Mouse (Mus musculus) granulocyte monocyte progenitor cell, adult 5-6 weeks (primary cell): Measurements from ENCODE around the gene Gm7942. TPM values are rescaled to one million over a fixed set of nuclear protein-coding genes. Genes with fewer than 3 reads are reported as not detected.
"Not testable (repeated sequence)": the region's sequence is repeated elsewhere in the genome, so short reads cannot be mapped to it uniquely, and the experiment has no call there.

ENCODE experiments used
- ATAC-seq: replicated peaks from 2 replicates; pipeline ENCODE4 v1.8.0; 2016; ENCODE audit warnings: mild to moderate bottlenecking, moderate TSS enrichment, inconsistent platforms; ENCODE audit not compliant: poor library complexity, severe bottlenecking
- total RNA-seq, 2 experiments: library from RNA; stranded (forward) in 1 of 2; stranded (reverse) in 1 of 2; fragments of 200-712, 200-1000 nt in 1 of 2; fragments of >200 nt in 1 of 2; fragmentation: Nextera tagmentation in 1 of 2; gene quantifications; 2 replicates each; pipeline ENCODE4 v1.2.3; 2014 to 2017

Gene Gm7942
- total RNA-seq (2014; fragmentation: Nextera tagmentation), result not detected in 2 replicates
- not detected in 2 replicates for total RNA-seq (2017)

DNA sequence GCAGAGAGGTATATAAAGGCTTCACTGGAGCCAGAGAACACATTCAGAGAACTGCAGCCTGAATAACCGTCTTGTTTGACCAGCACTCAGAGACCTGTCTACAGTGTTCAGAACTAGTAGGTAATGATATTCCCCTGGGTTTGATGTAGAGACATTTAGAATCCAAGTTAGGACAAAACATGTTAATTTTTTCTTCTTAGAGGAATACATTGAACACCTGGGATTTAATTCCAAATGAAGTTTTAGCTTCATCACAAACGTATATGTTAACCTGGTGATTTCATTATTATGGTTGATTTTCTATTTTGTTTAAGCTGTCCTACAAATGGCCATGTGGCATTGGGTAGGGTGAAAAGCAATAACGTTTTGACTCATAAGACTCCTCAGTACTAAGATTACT, at the start of gene Gm7942:
Gene Gm7942, plus strand, starts transcription at position 301 of the 400 bp plus-strand sequence.
- not testable (repeated sequence) for ATAC-seq

Other genes starting within 250 kb of the Gm7942 start
- gene Gm3183, start 241.5 kb upstream of the Gm7942 start, total RNA-seq (2014; fragmentation: Nextera tagmentation), result not detected in 2 replicates
- not detected in 2 replicates for gene Gm3183, start 241.5 kb upstream of the Gm7942 start, total RNA-seq (2017)
- gene Gm6367, start 118.3 kb upstream of the Gm7942 start, total RNA-seq (2014; fragmentation: Nextera tagmentation), result not detected in 2 replicates
- gene Gm6367, start 118.3 kb upstream of the Gm7942 start, total RNA-seq (2017), result not detected in 2 replicates
- gene Gm16513, start 75.7 kb downstream of the Gm7942 start, total RNA-seq (2014; fragmentation: Nextera tagmentation), result not detected in 2 replicates
- gene Gm16513, start 75.7 kb downstream of the Gm7942 start, total RNA-seq (2017), result not detected in 2 replicates
- not detected in 2 replicates for gene Gm10424, start 165.8 kb downstream of the Gm7942 start, total RNA-seq (2014; fragmentation: Nextera tagmentation)
- not detected in 2 replicates for gene Gm10424, start 165.8 kb downstream of the Gm7942 start, total RNA-seq (2017)
- gene Gm3259, start 199.0 kb downstream of the Gm7942 start, total RNA-seq (2014; fragmentation: Nextera tagmentation), result not detected in 2 replicates
- not detected in 2 replicates for gene Gm3259, start 199.0 kb downstream of the Gm7942 start, total RNA-seq (2017)